Mouse (Mus musculus) myocyte (in vitro differentiated cells): Measurements from ENCODE around the gene Add1.

Source experiments
- MAX ChIP-seq: IDR thresholded peaks from one replicate; pipeline ENCODE4 v1.6.1; 2011; ENCODE audit warnings: low read depth, mild to moderate bottlenecking, control low read depth
- POLR2A ChIP-seq: IDR thresholded peaks from one replicate; pipeline ENCODE4 v1.6.1; 2011; ENCODE audit warnings: low read depth, mild to moderate bottlenecking, control low read depth, moderate library complexity; ENCODE audit not compliant: insufficient read length

DNA sequence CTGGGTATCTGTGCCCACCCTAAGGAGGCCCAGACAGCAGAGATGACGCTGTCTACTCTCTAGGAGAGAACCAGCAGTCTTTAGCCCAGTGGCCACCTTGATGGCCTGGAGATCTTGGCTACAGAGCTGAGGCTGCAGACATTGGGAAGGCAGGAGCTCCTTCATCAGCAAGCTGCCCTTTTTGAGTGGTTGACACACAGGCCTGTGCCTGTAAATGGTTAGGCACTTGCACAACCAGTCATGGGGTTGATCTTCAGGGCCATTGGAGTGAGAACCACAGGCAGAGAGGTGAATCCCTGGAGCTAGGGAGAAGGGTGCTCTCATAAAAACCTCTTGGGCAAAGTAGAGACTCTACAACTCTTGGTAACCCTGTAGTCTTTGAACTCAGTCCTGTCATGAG lies 31.3 kb upstream of the Add1 start:
- no peak for TF ChIP-seq MAX
- TF ChIP-seq POLR2A, result no peak
